Mouse (Mus musculus): ENCODE results near the gene Elovl6. TPM values are rescaled to one million over a fixed set of nuclear protein-coding genes. Genes with fewer than 3 reads are reported as not detected.

Elovl6 gene
- total and polyA plus RNA-seq, 3 experiments, result 15.0 to 17.2 TPM; not detected in 1

GRCm38 (mm10) chr3:129657222-129657621 is 125.1 kb downstream of the Elovl6 start:
- Histone ChIP-seq H3K27me3 (ENCODE audit: control insufficient read depth in 1 of 2, insufficient read depth in 2 of 2, low read length in 2 of 2) (no peaks in the 10 kb centered on the region), H3K9me3 (replicated peaks; ENCODE audit: insufficient read depth, low read length) (no peaks in the 10 kb centered on the region)
- no peak for DNase-seq (ENCODE audit: low read depth, low spot score)

GRCm38 (mm10) chr3:129657775-129658174 is 125.6 kb downstream of the Elovl6 start:
- H3K4me3 ChIP-seq (ENCODE audit: control insufficient read depth in 1 of 2, insufficient read depth in 1 of 2, low read depth in 2 of 2, low read length in 2 of 2), result no peak overlapping the region
- no peaks in the 10 kb centered on the region for H3K79me2 ChIP-seq (ENCODE audit: control insufficient read depth, insufficient read depth, low read length, poor library complexity)
- H3K4me1 ChIP-seq (ENCODE audit: control insufficient read depth in 1 of 2, insufficient read depth in 2 of 2, low read length in 2 of 2), result no peaks in the 10 kb centered on the region
- no peaks in the 10 kb centered on the region for H3K27me3 ChIP-seq (ENCODE audit: control insufficient read depth in 1 of 2, insufficient read depth in 2 of 2, low read length in 2 of 2)
- no peaks in the 10 kb centered on the region for H3K9me3 ChIP-seq (replicated peaks; ENCODE audit: insufficient read depth, low read length)
- no peak for DNase-seq (ENCODE audit: low read depth, low spot score)
- H3K36me3 ChIP-seq (ENCODE audit: control insufficient read depth in 1 of 2, insufficient read depth in 2 of 2, low read length in 2 of 2), result no peaks in the 10 kb centered on the region
- H3K9ac ChIP-seq (ENCODE audit: control insufficient read depth, low read depth, low read length, poor library complexity, severe bottlenecking), result no peak overlapping the region
- no peak overlapping the region for H3K27ac ChIP-seq (ENCODE audit: control insufficient read depth, low read depth, low read length)
- TF ChIP-seq BHLHE40 (IDR thresholded peaks at IDR 0.05; ENCODE audit: borderline replicate concordance, low read depth, low read length), result no peak
- TF ChIP-seq CHD1 (IDR thresholded peaks at IDR 0.05; ENCODE audit: low read depth, low read length), result no peak
- no peak for TF ChIP-seq MYC (IDR thresholded peaks at IDR 0.05; ENCODE audit: low read depth, low read length)
- TF ChIP-seq EP300 (IDR thresholded peaks at IDR 0.05; ENCODE audit: low read depth in 1 of 2, low read length in 2 of 2), result no peak
- TF ChIP-seq MYB (IDR thresholded peaks at IDR 0.05; ENCODE audit: low read depth, low read length), result no peak
- TF ChIP-seq SIN3A (IDR thresholded peaks at IDR 0.05; ENCODE audit: low read length), result no peak
- TF ChIP-seq CHD2 (IDR thresholded peaks at IDR 0.05; ENCODE audit: low read length), result no peak
- no peak for TF ChIP-seq ELF1 (IDR thresholded peaks at IDR 0.05; ENCODE audit: low read depth, low read length)
- no peak for TF ChIP-seq MAX (IDR thresholded peaks at IDR 0.05; ENCODE audit: low read length)
- no peak for TF ChIP-seq ZKSCAN1 (IDR thresholded peaks at IDR 0.05; ENCODE audit: low read depth, low read length)
- TF ChIP-seq ZMIZ1 (IDR thresholded peaks at IDR 0.05; ENCODE audit: low read depth, low read length), result no peak
- no peak for TF ChIP-seq ZC3H11A (IDR thresholded peaks at IDR 0.05; ENCODE audit: low read depth, low read length)

More at GRCm38 (mm10) chr3:129657222-129657621, 125.1 kb downstream of the Elovl6 start:
- H3K27ac ChIP-seq (ENCODE audit: control insufficient read depth, low read depth, low read length), result no peak overlapping the region
- H3K79me2 ChIP-seq (ENCODE audit: control insufficient read depth, insufficient read depth, low read length, poor library complexity), result no peaks in the 10 kb centered on the region
- H3K36me3 ChIP-seq (ENCODE audit: control insufficient read depth in 1 of 2, insufficient read depth in 2 of 2, low read length in 2 of 2), result no peaks in the 10 kb centered on the region
- TF ChIP-seq ZC3H11A (IDR thresholded peaks at IDR 0.05; ENCODE audit: low read depth, low read length) (no peak), ETS1 (IDR thresholded peaks at IDR 0.05; ENCODE audit: low read depth, low read length) (no peak), TAL1 (IDR thresholded peaks at IDR 0.05; ENCODE audit: low read length) (no peak), CHD1 (IDR thresholded peaks at IDR 0.05; ENCODE audit: low read depth, low read length) (no peak), UBTF (IDR thresholded peaks at IDR 0.05; ENCODE audit: borderline replicate concordance, insufficient read depth, low read depth, low read length) (no peak), GABPA (IDR thresholded peaks at IDR 0.05; ENCODE audit: low read depth, low read length) (no peak), MEF2A (IDR thresholded peaks at IDR 0.05; ENCODE audit: extremely low read depth, insufficient replicate concordance, low read depth, low read length, poor library complexity, severe bottlenecking) (no peak), ELF1 (IDR thresholded peaks at IDR 0.05; ENCODE audit: low read depth, low read length) (no peak), ZKSCAN1 (IDR thresholded peaks at IDR 0.05; ENCODE audit: low read depth, low read length) (no peak), POLR2A (IDR thresholded peaks at IDR 0.05; ENCODE audit: control insufficient read depth in 1 of 2, insufficient read depth in 1 of 2, low read depth in 1 of 2, low read length in 2 of 2, poor library complexity in 1 of 2) (no peak), MYC (IDR thresholded peaks at IDR 0.05; ENCODE audit: low read depth, low read length) (no peak), USF1 (IDR thresholded peaks at IDR 0.05; ENCODE audit: low read depth, low read length) (no peak), CHD2 (IDR thresholded peaks at IDR 0.05; ENCODE audit: low read length) (no peak), NRF1 (IDR thresholded peaks at IDR 0.05; ENCODE audit: insufficient read depth, low read depth, low read length, poor library complexity, severe bottlenecking) (no peak)
- no peaks in the 10 kb centered on the region for H3K4me1 ChIP-seq (ENCODE audit: control insufficient read depth in 1 of 2, insufficient read depth in 2 of 2, low read length in 2 of 2)
- no peak overlapping the region for H3K4me3 ChIP-seq (ENCODE audit: control insufficient read depth in 1 of 2, insufficient read depth in 1 of 2, low read depth in 2 of 2, low read length in 2 of 2)
- no peak overlapping the region for H3K9ac ChIP-seq (ENCODE audit: control insufficient read depth, low read depth, low read length, poor library complexity, severe bottlenecking)

Measured in MEL (cell line).